Mouse (Mus musculus): ENCODE measurements at regions not wholly inside any gene's neighbourhood (a gene's known extent, or its start where the extent isn't known, plus 50 kb on each side); places are given as distances from the start of the nearest gene placed in this dataset.
"Not testable (repeated sequence)": the region's sequence is repeated elsewhere in the genome, so short reads cannot be mapped to it uniquely, and the experiment has no call there.

DNA sequence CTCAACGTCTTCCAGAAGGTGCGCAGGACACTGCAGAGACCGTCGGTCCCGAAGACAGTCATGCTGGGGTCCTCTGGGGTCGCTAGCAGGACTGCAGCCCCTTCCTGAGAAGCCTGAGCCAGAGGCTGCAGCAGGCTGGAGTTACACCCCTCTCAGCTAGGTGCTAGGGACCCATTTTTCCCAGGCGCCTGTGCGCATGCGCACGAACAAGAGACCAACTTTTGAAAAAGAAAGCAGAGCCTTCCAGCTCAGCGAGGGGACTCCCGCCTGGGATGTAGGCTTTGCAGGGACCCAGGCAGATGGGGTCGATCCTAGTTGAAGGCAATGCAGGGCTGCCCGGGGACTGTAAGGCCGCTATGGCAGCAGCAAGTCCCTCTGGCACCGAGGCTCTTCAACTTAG is 104.7 kb upstream of the Atg7 start:
- DNase-seq (ENCODE audit: low spot score) = not testable (repeated sequence)

- DNase-seq (ENCODE audit: low spot score) = not testable (repeated sequence)
These were observed 92.7 kb upstream of the Atg7 start for GRCm38 (mm10) chr6:114550096-114550669.

DNA sequence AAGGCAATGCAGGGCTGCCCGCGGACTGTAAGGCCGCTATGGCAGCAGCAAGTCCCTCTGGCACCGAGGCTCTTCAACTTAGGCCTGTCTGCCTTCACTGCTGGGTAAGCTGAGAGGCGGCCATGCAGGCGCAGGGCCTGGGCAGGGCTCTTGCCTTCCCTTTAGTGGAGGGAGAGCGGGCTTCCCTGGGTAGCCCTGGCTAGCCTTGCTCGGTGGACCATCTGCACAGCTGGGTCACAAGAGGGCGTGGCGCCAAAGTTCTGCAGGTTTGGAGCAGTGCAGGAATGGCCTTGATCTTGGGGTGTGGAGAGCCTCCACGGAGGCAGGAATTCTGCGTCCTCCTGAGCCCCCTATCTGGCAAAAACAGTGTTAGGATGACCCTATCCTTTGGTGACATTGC is 89.8 kb upstream of the Atg7 start:
- not testable (repeated sequence) for DNase-seq (ENCODE audit: low spot score)

DNA sequence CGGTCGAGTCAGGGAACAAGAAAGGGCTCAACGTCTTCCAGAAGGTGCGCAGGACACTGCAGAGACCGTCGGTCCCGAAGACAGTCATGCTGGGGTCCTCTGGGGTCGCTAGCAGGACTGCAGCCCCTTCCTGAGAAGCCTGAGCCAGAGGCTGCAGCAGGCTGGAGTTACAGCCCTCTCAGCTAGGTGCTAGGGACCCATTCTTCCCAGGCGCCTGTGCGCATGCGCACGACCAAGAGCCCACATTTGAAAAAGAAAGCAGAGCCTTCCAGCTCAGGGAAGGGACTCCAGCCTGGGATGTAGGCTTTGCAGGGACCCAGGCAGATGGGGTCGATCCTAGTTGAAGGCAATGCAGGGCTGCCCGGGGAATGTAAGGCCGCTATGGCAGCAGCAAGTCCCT is 87.7 kb upstream of the Atg7 start:
- not testable (repeated sequence) for DNase-seq (ENCODE audit: low spot score)

- DNase-seq (ENCODE audit: low spot score) = peak; percentile 43
These were observed 65.6 kb upstream of the Atg7 start for GRCm38 (mm10) chr6:114577319-114577718.
